Mouse (Mus musculus): Measurements from ENCODE around the gene Klc4. TPM values are rescaled to one million over a fixed set of nuclear protein-coding genes. Genes with fewer than 3 reads are reported as not detected.

Gene Klc4
- total RNA-seq (2014; fragmentation: Nextera tagmentation) (5.8 and 6.9 TPM in 2 replicates), total RNA-seq (2017) (5.6 and 5.9 TPM in 2 replicates)

DNA sequence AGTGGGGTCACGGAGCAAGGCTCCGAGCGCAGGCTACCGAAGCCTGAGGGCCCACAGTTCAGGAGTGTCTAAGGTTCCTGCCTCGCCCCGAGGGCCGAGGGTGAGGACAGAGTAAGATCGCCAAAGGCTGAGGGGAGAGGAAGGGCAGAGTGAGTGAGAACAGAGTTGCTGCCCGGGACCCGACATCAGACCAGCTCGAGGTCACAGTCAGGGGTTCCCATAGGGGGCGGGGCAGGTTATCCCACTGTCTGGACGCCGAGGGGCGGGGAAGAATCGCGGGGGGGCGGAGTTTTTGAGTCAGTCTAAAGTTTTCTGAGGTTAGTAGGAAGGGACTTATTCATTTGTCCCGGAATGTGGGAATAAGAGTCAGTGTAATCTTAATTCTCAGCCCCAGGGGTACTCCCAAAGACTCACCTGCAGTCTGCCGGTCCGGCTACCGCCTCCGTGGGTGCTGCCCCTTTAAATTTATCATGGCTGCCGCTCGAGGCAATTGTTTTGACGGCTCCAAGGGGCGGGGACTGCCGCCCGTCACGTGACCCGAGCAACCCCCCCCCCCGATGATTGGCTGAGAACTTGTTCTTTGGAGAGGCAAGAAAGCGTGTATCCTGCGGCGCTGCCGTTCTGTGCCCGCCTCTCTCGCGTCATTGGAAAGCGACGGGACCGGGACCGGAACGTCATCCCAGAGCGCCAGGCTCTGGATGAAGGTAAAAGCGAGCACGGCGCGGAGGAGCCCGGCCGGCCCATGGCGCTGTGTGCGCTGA lies at the start of gene Klc4, which contains the start of gene Mrpl2:
Gene Klc4 (minus strand): TSS at position 462 of the 761 bp plus-strand sequence.
Gene Mrpl2 (plus strand): TSS at position 669 of the 761 bp plus-strand sequence.
- peak; percentile 80 for ATAC-seq (replicated peaks; ENCODE audit: low FRiP score, low TSS enrichment, poor library complexity, severe bottlenecking)

- no peak for ATAC-seq (replicated peaks; ENCODE audit: low FRiP score, low TSS enrichment, poor library complexity, severe bottlenecking)
These were observed 48.8 kb upstream of the Klc4 start for GRCm38 (mm10) chr17:46694517-46695063.

- ATAC-seq (replicated peaks; ENCODE audit: low FRiP score, low TSS enrichment, poor library complexity, severe bottlenecking): no peak
These were observed 45.6 kb upstream of the Klc4 start for GRCm38 (mm10) chr17:46691390-46691789.

DNA sequence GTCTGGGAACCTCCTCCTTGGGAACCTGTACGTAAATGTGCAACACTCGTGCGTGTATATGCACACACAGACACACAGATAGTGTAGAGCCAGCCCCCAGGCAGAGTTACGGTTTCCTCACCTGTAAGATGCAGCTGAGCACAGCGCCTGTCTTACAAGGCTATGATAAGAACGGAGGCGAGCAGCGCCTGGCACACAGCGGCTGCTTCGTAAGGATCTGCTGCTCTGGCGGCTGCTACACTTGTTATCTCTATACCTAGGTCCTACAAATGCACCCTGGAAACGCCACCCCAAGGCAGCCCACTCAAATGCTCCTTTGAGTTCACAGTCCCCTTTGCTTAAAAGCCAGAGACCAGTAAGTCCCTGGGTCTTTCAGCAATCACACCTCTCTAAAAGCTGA lies 44.8 kb upstream of the Klc4 start:
- peak; percentile 92 for ATAC-seq (replicated peaks; ENCODE audit: low FRiP score, low TSS enrichment, poor library complexity, severe bottlenecking)

GRCm38 (mm10) chr17:46685913-46686312 lies 40.1 kb upstream of the Klc4 start:
- no peak for ATAC-seq (replicated peaks; ENCODE audit: low FRiP score, low TSS enrichment, poor library complexity, severe bottlenecking)

GRCm38 (mm10) chr17:46682654-46683389 lies 37.0 kb upstream of the Klc4 start:
- no peak for ATAC-seq (replicated peaks; ENCODE audit: low FRiP score, low TSS enrichment, poor library complexity, severe bottlenecking)

DNA sequence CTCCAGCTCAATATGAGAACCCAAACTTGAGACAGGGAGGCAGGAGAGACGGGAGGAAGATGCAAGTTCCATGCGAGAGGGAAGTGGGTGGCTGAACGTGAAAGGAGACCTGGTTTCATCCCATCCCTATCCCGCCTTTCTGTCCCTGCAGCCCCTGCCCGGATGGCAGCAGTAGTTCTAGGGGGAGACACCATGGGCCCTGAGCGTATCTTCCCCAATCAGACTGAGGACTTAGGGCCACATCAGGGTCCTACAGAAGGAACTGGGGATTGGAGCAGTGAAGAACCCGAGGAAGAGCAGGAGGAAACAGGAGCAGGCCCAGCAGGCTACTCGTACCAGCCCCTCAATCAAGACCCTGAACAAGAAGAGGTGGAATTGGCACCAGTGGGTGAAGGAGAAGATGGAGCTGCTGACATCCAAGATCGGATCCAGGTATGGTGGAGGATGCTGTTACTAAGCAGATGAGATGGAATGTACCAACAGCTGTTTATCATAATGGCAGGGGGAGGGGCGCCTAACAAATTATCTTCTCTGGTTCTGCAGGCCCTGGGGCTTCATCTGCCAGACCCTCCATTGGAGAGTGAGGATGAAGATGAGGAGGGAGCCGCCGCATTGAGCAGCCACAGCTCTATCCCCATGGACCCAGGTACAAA lies 35.8 kb upstream of the Klc4 start:
- no peak for ATAC-seq (replicated peaks; ENCODE audit: low FRiP score, low TSS enrichment, poor library complexity, severe bottlenecking)

DNA sequence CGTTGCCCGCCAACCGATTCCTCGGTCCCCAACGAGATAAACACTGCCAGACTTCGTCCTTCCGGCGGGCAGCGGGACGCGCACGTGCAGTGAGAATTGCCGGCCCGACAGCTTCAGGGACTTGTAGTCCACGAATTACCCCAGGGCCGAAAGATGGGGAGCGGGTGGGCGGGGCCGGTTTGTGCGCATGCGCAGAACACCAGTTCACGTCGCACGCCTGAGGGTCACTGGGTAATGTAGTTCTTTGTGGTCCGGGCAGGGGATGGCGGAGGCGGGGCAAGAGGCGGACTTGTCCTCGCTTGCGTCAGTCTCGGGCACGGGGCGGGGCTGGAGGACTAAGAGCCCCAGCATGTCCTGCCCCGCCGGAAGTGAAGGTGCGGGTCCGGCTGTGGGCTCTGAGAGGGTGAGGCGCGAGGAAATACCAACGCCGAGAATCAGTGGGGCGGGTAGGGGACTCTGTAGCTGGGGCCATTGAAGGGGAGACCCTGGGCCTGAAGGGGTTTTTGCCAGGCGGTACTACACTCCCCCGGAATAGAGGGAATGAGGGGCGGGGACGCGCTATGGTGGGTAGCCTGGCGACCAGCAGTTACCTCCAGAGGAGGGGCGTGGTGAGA lies 35.0 kb upstream of the Klc4 start, which contains the start of gene Klhdc3:
Gene Klhdc3 (minus strand): TSS at position 155 of the 614 bp plus-strand sequence.
- ATAC-seq (replicated peaks; ENCODE audit: low FRiP score, low TSS enrichment, poor library complexity, severe bottlenecking): peak; percentile 95

GRCm38 (mm10) chr17:46679843-46680759 lies 34.3 kb upstream of the Klc4 start:
- no peak for ATAC-seq (replicated peaks; ENCODE audit: low FRiP score, low TSS enrichment, poor library complexity, severe bottlenecking)

- no peak for ATAC-seq (replicated peaks; ENCODE audit: low FRiP score, low TSS enrichment, poor library complexity, severe bottlenecking)
These were observed 33.1 kb upstream of the Klc4 start for GRCm38 (mm10) chr17:46678911-46679310.

GRCm38 (mm10) chr17:46678416-46678815 lies 32.6 kb upstream of the Klc4 start, which contains the start of gene Mea1:
TSS of gene Mea1 (plus strand) at chr17:46678793.
- no peak for ATAC-seq (replicated peaks; ENCODE audit: low FRiP score, low TSS enrichment, poor library complexity, severe bottlenecking)

GRCm38 (mm10) chr17:46674530-46675283 lies 28.9 kb upstream of the Klc4 start:
- ATAC-seq (replicated peaks; ENCODE audit: low FRiP score, low TSS enrichment, poor library complexity, severe bottlenecking): peak; percentile 11; the same call in 1 of the 2 replicates

- peak; percentile 98 for ATAC-seq (replicated peaks; ENCODE audit: low FRiP score, low TSS enrichment, poor library complexity, severe bottlenecking)
These were observed 28.2 kb upstream of the Klc4 start, which contains the start of gene Rrp36 for GRCm38 (mm10) chr17:46673850-46674529. TSS of gene Rrp36 (minus strand) at chr17:46674352.

DNA sequence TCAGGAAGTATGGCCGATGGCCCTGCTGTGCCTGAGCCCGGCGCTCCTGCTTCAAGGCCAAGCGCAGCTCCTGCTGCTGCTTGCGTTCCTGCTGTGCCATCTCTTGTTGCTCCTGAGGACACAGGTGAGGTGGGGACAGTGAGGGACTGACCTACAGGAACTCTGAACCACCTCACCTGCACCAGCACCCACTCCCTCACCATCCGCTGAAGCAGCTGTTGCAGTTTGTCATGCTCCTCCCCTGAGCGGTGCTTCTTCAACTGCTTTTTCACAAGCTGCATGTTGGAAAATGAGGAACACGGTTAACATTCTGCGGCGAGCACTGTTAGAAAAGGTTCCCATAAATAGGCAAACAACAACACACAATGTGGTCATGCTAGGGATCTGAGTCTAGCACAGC lies 24.1 kb upstream of the Klc4 start:
- no peak for ATAC-seq (replicated peaks; ENCODE audit: low FRiP score, low TSS enrichment, poor library complexity, severe bottlenecking)

DNA sequence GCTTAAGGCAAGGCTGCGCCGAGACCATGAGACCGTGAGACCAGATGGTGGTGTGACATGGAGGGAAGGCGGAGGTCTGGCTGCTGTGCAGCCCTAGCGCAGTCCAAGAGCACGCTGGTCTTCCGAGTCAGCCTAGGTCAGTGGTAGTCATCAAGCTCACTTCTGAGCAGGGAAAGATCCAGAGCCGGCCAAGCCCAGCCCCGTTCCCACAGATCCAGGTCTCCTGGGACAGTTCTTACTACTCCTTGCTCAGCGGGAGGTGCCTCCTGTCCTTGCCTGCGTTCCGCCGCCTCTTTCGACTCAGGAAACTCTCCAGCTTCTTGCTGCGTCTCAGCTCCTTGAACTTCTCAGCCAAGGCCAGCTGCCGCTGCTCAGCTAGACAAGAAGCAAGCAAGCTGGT lies 21.9 kb upstream of the Klc4 start:
- ATAC-seq (replicated peaks; ENCODE audit: low FRiP score, low TSS enrichment, poor library complexity, severe bottlenecking): no peak

DNA sequence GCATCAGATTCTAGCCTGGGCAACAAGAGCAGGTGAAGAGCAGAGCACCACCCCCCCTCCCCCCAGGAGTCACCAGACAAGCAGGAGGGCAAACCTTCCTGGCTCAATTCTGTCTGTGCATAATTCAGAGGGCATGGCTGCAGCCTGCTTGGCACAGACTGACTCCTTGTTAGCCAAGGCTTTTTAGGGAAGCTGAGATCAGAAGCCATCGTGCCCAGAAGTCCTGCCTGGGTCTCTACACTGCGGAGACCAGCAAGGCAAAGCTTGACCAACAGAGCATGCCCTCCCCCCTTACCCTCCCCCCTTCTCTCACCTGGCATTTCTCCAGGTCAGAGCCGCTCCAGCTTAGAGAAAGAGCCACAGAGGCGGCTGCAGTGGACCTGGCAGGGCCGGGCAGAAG lies 16.9 kb upstream of the Klc4 start:
- ATAC-seq (replicated peaks; ENCODE audit: low FRiP score, low TSS enrichment, poor library complexity, severe bottlenecking): no peak

GRCm38 (mm10) chr17:46661981-46662380 lies 16.2 kb upstream of the Klc4 start:
- no peak for ATAC-seq (replicated peaks; ENCODE audit: low FRiP score, low TSS enrichment, poor library complexity, severe bottlenecking)

Measured in megakaryocyte-erythroid progenitor cell, adult 5-6 weeks (primary cell).